Mouse (Mus musculus): ENCODE measurements around the gene Pcdh19.

Pcdh19 gene

GRCm38 (mm10) chrX:133657308-133658302 is 31.2 kb downstream of the Pcdh19 start:
- no peak for DNase-seq

GRCm38 (mm10) chrX:133655876-133656538 is 32.8 kb downstream of the Pcdh19 start:
- no peak for DNase-seq

GRCm38 (mm10) chrX:133655196-133655595 is 33.6 kb downstream of the Pcdh19 start:
- no peak for DNase-seq

DNA sequence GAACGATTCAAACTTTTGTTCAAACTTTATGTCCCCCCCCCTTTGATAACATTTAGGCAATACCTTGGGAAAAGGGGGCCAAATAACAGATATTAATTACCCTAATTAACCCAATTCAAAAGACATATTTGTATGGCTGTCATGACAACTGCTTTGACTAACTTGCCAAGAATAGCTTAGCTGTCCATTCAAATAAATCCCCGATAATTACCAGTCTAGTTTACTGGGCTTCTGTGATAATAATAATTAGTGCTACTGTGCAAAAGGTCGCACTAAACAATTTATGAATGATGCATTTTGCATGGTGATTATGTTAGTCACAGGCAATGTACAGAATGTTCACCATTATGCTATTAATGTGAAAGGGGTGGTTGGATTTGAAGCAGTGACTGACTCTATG is 35.7 kb downstream of the Pcdh19 start:
- DNase-seq, result no peak

GRCm38 (mm10) chrX:133650379-133650778 is 38.4 kb downstream of the Pcdh19 start:
- DNase-seq, result no peak

GRCm38 (mm10) chrX:133647809-133648208 is 41.0 kb downstream of the Pcdh19 start:
- no peak for DNase-seq

- DNase-seq, result no peak
These were observed 49.3 kb downstream of the Pcdh19 start for GRCm38 (mm10) chrX:133639445-133639844.

DNA sequence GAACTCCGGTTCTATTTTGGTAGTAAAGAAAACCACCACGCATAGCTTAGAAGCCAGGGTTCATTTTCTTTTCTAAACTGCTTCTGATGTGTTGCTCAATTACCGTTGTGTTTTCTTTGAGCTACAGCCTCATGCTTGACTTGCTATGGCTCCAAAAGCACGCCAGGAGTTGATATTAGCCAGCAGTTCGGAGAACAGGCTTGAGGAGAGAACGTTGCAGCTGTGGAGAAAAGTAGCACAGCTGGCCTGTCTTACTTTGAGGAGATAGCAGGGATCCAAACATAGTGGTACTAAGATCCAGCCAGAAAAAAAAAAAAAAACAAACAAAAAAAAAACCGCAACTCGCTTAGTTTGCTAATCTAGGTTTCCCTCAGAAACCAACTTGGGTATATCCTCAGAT is 59.2 kb downstream of the Pcdh19 start:
- DNase-seq, result no peak

DNA sequence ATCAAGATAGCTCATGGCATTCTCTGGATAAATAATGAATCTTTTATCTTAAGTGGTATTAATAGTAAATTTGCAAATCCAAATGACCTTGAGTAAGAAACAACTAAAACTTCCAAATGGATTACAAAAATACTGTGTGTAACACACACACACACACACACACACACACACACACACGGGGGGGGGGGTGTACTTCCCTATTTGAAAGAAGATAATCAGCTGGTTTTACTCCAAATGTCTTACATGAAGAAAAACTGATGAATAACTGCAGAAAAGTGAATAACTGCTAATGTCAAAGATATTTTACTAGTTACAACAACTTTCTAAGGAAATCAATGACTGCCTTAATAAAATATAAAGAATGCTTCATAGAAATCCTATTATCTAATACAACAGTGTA is 70.6 kb downstream of the Pcdh19 start:
- no peak for DNase-seq

DNA sequence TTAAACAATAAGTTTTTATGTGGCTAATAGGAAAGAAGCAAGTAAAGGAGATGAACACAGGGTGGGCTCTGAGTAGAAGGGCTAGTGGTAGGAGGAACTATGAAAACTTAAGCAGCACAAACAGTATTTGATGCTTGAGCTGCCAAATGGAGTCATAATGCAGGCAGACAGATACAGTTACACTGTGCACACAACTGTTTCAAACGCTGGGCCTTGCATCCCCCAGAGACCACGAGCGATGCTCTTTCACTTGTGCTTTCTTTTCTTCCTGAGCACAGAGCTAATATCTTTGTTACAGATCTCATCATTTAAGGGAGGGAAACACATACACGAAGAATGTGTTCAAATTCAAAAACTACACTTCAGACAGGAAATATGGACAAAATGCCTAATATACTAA is 83.0 kb downstream of the Pcdh19 start:
- no peak for DNase-seq

DNA sequence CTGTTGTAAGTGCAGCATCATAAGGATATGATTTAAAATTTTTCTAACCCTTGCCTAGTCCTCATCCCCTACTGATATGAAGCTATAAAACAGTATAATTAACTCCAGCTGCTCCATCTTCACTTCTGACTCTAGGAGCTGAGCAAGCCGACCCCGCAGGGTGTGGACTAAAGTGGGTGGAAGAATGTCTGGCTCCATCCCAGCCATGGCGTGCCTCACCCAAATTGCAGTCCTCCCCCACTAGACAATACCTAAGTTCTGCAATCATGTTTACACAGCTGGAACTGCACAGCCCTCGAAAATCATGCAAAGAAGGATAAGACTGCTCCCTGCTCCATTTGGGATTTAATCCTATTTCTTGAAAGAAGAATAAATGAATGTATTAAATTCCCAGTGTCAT is 84.5 kb downstream of the Pcdh19 start:
- DNase-seq, result no peak

DNA sequence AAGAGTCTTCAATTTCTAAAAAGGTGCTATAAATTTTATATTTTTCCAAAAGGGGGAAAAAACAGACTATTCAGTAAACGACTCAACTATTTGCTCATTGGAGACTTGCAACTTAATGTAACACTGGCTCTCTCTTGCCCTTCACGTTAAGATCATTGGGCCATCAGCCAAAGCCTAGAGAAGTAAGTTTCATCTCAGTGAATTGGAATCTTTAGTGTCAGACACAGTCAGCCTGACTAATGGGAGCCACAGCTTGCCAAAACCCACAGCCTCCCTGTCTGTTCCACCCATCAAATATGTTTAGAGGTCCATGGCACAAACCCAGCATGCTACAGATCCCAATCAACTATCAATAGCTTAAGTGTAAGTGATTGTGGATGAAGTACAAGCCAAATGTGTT is 86.7 kb downstream of the Pcdh19 start:
- no peak for DNase-seq

DNA sequence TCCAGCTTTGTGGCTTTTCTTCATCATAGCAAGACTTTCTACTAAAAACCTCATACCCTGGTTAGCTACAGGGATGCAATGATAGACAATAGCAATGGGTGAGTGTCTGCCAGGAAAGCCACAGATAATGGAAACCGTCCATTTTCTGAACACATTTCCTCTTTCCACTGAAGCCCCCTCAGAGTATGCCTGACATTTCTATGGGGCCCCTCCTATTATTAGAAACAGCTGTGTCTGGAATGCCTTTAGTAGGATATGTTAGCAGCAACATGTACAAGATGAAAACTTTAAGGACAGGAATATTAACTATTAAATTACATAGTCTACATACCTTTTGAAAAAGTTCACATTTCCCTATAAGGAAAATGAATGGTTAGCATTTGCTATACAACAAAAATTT is 87.1 kb downstream of the Pcdh19 start:
- DNase-seq, result no peak

- no peak for DNase-seq
These were observed 87.6 kb downstream of the Pcdh19 start for GRCm38 (mm10) chrX:133601195-133601594.

DNA sequence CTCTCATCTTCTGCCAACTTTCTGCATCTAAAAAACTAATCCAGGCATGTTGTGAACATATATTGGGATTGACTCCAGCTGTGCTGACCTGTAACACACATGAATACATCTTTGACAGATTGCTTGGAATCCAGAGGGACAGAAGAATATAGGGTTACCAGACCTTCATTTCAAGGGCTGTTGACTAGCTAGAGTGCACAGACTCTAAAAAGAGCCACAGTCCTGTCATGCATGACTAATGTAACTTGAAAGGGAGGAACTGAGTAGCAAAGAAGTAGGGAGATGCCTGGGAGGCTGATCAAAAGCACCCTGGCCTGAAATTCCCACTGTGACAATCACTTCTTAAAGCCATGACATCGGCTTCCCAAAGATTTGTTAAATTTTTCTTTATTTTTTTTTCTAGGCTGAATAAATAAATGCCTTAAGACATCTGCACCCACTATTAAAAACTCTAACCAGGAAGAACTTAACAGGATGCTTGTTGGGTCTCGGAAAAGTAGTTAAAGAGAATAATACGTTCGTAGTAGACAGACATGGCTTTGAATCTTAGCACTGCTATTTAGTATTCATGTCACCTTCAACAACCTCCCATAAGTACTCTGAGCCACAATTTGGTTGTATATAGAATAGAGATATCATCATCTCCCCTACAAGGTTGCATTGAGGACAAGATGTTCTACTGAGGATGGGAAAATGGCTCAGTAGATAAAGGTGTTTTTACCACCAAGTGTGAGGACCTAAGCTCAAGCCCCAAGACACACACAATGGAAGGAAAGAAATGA is 113.0 kb downstream of the Pcdh19 start:
- no peak for DNase-seq

DNA sequence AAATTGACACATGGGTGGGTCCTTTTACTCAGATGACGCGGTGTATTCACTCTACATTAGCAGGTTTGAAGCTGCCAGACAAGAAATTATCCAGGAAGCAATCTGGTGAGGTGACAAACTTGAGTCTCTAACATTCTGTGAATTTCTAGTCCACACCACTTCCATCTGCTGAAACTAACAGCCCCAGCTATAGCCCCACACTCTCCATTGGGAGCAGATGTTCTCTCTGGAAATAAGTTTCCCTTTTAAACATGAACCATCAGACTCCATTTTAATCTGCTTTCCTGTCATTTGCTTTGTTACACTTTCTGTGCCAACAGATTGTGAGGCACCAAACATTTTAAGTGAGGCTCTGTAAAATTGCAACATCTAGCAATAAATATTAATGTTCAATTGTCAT is 123.4 kb downstream of the Pcdh19 start:
- DNase-seq, result no peak
